Mouse (Mus musculus): ENCODE results near the gene H2-T23.

The H2-T23 gene

GRCm38 (mm10) chr17:35994175-35994878 lies 38.3 kb downstream of the H2-T23 start:
- no peak for DNase-seq (ENCODE audit: low read depth, low spot score)

GRCm38 (mm10) chr17:35993675-35994074 lies 39.0 kb downstream of the H2-T23 start:
- peak; percentile 59 for DNase-seq (ENCODE audit: low read depth, low spot score)

GRCm38 (mm10) chr17:35991781-35992180 lies 40.9 kb downstream of the H2-T23 start:
- no peak for DNase-seq (ENCODE audit: low read depth, low spot score)

- DNase-seq (ENCODE audit: low read depth, low spot score): no peak
Measured at GRCm38 (mm10) chr17:35981776-35982175, 50.9 kb downstream of the H2-T23 start.

GRCm38 (mm10) chr17:35980363-35980754 lies 52.3 kb downstream of the H2-T23 start:
- DNase-seq (ENCODE audit: low read depth, low spot score): no peak

Measured in WW6 (cell line).